Mouse (Mus musculus): Measurements from ENCODE around the gene Rap1gds1. TPM values are rescaled to one million over a fixed set of nuclear protein-coding genes. Genes with fewer than 3 reads are reported as not detected.

The Rap1gds1 gene
- polyA plus RNA-seq, 1 experiment: 25.5 TPM

- Histone ChIP-seq H3K27ac (ENCODE audit: control insufficient read depth, insufficient read depth, low read length) (no peak overlapping the region), H3K36me3 (ENCODE audit: control insufficient read depth, insufficient read depth, low read length) (no peaks in the 10 kb centered on the region), H3K4me3 (ENCODE audit: control insufficient read depth, insufficient read depth, low read length) (no peak overlapping the region), H3K27me3 (ENCODE audit: control insufficient read depth, insufficient read depth, low read length) (no peaks in the 10 kb centered on the region), H3K4me1 (replicated peaks; ENCODE audit: control insufficient read depth, insufficient read depth, low read length) (peaks cover 5% of the 10 kb centered on the region; the same call in 1 of the 2 replicates)
- 91% methylated on average over 9 of the region's 9 CpGs for WGBS
- no peak for DNase-seq
- no peak for TF ChIP-seq POLR2A (IDR thresholded peaks at IDR 0.05; ENCODE audit: control insufficient read depth, extremely low read depth, insufficient read depth, low read length, poor library complexity)
- TF ChIP-seq CTCF (IDR thresholded peaks at IDR 0.05; ENCODE audit: borderline replicate concordance, control insufficient read depth, extremely low read depth, insufficient read depth, low read length, poor library complexity): no peak
Observed at GRCm38 (mm10) chr3:139064076-139064475, 10.9 kb downstream of the Rap1gds1 start.

DNA sequence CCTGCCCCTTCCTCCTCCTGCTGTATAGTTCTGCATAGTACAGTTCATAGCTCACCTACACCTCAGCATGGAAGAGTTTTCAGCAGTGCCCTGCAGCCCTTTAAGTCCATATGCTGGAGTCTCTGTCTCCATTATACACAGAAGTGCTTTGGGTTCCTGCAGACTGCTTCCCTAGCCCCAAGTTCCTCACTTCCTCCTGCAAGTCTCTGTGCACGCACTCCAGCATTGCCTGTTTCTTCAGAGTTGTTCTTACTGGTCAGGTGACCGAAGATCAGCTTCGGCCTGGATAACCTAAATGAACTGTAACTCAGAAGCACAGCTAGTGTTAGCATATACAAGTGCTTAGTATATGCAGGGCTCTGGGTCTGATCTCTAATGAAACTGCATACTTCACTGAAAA lies 12.9 kb downstream of the Rap1gds1 start:
- DNase-seq: no peak
- H3K27ac ChIP-seq (ENCODE audit: control insufficient read depth, insufficient read depth, low read length): no peak overlapping the region
- H3K27me3 ChIP-seq (ENCODE audit: control insufficient read depth, insufficient read depth, low read length): no peaks in the 10 kb centered on the region
- peaks cover 5% of the 10 kb centered on the region; the same call in 1 of the 2 replicates for H3K4me1 ChIP-seq (replicated peaks; ENCODE audit: control insufficient read depth, insufficient read depth, low read length)
- H3K36me3 ChIP-seq (ENCODE audit: control insufficient read depth, insufficient read depth, low read length): no peaks in the 10 kb centered on the region
- H3K4me3 ChIP-seq (ENCODE audit: control insufficient read depth, insufficient read depth, low read length): no peak overlapping the region
- TF ChIP-seq CTCF (IDR thresholded peaks at IDR 0.05; ENCODE audit: borderline replicate concordance, control insufficient read depth, extremely low read depth, insufficient read depth, low read length, poor library complexity): no peak
- TF ChIP-seq POLR2A (IDR thresholded peaks at IDR 0.05; ENCODE audit: control insufficient read depth, extremely low read depth, insufficient read depth, low read length, poor library complexity): no peak
- whole genome bisulfite sequencing: 40% methylated on average over 3 of the region's 3 CpGs

DNA sequence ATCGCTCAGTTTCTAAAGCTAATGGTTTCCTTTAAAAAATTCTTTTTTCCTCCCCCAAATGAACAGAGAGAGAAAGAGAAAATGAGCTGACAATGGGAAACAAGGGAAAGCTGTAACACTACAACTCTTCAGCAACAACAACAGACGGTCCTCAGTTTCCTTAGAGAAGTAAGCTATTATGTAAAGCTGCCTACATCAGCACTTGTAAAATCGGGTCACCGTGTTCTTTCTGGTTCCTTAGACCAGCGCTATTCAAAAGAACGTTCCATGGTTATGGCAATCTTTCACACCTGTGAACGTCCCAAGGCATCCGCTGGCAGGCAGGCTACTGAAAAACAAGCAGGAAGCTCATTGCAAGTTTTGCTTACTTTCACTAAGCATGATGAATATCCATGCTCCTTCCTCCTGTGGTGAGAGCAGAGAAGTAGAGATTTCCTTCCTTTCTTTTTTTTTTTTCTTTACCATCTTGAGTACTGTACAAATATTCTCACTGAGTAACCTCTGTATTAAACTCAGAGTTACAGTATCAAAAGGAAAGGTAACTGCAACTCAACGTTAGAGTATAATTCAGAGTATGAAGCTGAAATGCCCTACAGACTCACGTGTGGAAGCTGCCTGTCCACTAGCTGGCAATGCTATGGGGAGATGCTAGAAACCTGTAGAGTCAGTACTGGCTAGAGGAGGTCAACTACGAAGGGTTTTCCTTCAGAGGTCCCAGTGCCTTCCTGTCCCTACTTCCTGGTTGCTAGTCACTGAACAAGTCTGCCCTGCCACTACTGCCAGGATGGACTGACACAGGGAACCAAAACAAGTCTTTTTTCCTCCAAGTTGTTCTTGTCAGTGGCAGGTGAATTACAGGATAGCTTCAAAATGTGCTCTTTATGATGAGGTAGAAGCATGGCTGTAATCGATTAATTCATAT lies 26.0 kb downstream of the Rap1gds1 start:
- H3K27me3 ChIP-seq (ENCODE audit: control insufficient read depth, insufficient read depth, low read length): no peaks in the 10 kb centered on the region
- TF ChIP-seq CTCF (IDR thresholded peaks at IDR 0.05; ENCODE audit: borderline replicate concordance, control insufficient read depth, extremely low read depth, insufficient read depth, low read length, poor library complexity) (no peak), POLR2A (IDR thresholded peaks at IDR 0.05; ENCODE audit: control insufficient read depth, extremely low read depth, insufficient read depth, low read length, poor library complexity) (no peak)
- no peaks in the 10 kb centered on the region; the same call in 1 of the 2 replicates for H3K4me1 ChIP-seq (replicated peaks; ENCODE audit: control insufficient read depth, insufficient read depth, low read length)
- H3K27ac ChIP-seq (ENCODE audit: control insufficient read depth, insufficient read depth, low read length): no peak overlapping the region
- no peak overlapping the region for H3K4me3 ChIP-seq (ENCODE audit: control insufficient read depth, insufficient read depth, low read length)
- no peak for DNase-seq
- peaks cover 3% of the 10 kb centered on the region; the same call in 1 of the 2 replicates for H3K36me3 ChIP-seq (ENCODE audit: control insufficient read depth, insufficient read depth, low read length)
- 45% methylated on average over 12 of the region's 12 CpGs for WGBS

DNA sequence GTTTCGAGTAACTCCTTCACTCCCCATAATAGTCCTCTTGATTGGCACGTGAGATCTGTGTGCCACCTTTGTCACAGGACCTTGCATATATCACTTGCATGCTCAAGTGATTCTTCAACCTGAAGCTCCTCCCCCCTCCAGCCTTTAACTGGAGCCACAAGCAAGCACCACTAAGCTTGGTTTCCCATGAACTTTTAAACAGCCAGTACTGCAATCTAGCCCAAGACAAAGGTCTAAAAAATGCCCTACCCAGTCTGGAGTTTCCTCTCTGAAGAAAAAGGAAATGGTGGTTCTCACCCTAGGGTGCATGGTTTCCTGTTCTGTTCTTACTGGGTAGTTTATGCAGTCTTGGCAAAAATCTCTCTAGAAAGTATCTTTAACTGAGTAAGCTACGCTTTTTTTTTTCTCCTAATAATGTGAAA lies 32.6 kb downstream of the Rap1gds1 start:
- DNase-seq: peak; percentile 31
- peaks cover 8% of the 10 kb centered on the region for H3K4me1 ChIP-seq (replicated peaks; ENCODE audit: control insufficient read depth, insufficient read depth, low read length)
- no peaks in the 10 kb centered on the region for H3K27me3 ChIP-seq (ENCODE audit: control insufficient read depth, insufficient read depth, low read length)
- no peaks in the 10 kb centered on the region for H3K36me3 ChIP-seq (ENCODE audit: control insufficient read depth, insufficient read depth, low read length)
- H3K27ac ChIP-seq (ENCODE audit: control insufficient read depth, insufficient read depth, low read length): no peak overlapping the region
- 2% methylated on average over 3 of the region's 3 CpGs for WGBS
- TF ChIP-seq CTCF (IDR thresholded peaks at IDR 0.05; ENCODE audit: borderline replicate concordance, control insufficient read depth, extremely low read depth, insufficient read depth, low read length, poor library complexity) (no peak), POLR2A (IDR thresholded peaks at IDR 0.05; ENCODE audit: control insufficient read depth, extremely low read depth, insufficient read depth, low read length, poor library complexity) (no peak)
- no peak overlapping the region for H3K4me3 ChIP-seq (ENCODE audit: control insufficient read depth, insufficient read depth, low read length)

DNA sequence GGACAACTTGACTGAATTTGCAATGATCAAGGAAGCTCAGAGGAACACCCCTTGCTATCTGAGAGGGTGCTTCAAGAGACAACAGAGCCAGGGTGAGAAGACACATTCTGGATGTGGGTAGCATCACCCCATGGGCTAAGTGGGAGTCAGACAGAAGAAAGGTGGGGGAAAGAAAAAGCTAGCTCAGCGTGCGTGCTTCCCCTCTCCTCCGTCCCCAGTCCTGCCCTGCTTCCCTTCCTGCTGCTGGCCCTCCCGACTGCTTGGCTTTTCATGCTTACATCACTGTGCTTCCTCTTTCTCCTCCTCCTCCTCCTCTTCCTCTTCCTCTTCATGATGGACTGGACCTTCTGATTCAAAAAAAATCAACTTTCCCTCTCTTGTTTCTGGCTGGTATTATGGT lies 33.1 kb downstream of the Rap1gds1 start:
- TF ChIP-seq CTCF (IDR thresholded peaks at IDR 0.05; ENCODE audit: borderline replicate concordance, control insufficient read depth, extremely low read depth, insufficient read depth, low read length, poor library complexity): no peak
- no peak overlapping the region for H3K27ac ChIP-seq (ENCODE audit: control insufficient read depth, insufficient read depth, low read length)
- no peak overlapping the region for H3K4me3 ChIP-seq (ENCODE audit: control insufficient read depth, insufficient read depth, low read length)
- WGBS: 26% methylated on average over 4 of the region's 4 CpGs
- no peaks in the 10 kb centered on the region for H3K27me3 ChIP-seq (ENCODE audit: control insufficient read depth, insufficient read depth, low read length)
- H3K4me1 ChIP-seq (replicated peaks; ENCODE audit: control insufficient read depth, insufficient read depth, low read length): peaks cover 8% of the 10 kb centered on the region
- no peak for DNase-seq
- no peaks in the 10 kb centered on the region for H3K36me3 ChIP-seq (ENCODE audit: control insufficient read depth, insufficient read depth, low read length)

GRCm38 (mm10) chr3:139037030-139037429 lies 38.0 kb downstream of the Rap1gds1 start:
- TF ChIP-seq POLR2A (IDR thresholded peaks at IDR 0.05; ENCODE audit: control insufficient read depth, extremely low read depth, insufficient read depth, low read length, poor library complexity): no peak
- no peak for TF ChIP-seq CTCF (IDR thresholded peaks at IDR 0.05; ENCODE audit: borderline replicate concordance, control insufficient read depth, extremely low read depth, insufficient read depth, low read length, poor library complexity)
- Histone ChIP-seq H3K4me3 (ENCODE audit: control insufficient read depth, insufficient read depth, low read length) (no peak overlapping the region), H3K27ac (ENCODE audit: control insufficient read depth, insufficient read depth, low read length) (no peak overlapping the region), H3K27me3 (ENCODE audit: control insufficient read depth, insufficient read depth, low read length) (no peaks in the 10 kb centered on the region), H3K4me1 (replicated peaks; ENCODE audit: control insufficient read depth, insufficient read depth, low read length) (peaks cover 3% of the 10 kb centered on the region), H3K36me3 (ENCODE audit: control insufficient read depth, insufficient read depth, low read length) (no peaks in the 10 kb centered on the region)
- 75% methylated on average over 4 of the region's 4 CpGs for WGBS
- DNase-seq: no peak
